8 mouse cellular contexts compared by ENCODE assay signal in genomic region chr11:30885171-30885871, GRCm38 (mm10). TPM values are rescaled to one million over a fixed set of nuclear protein-coding genes. Genes with fewer than 3 reads are reported as not detected.
DNase-seq lines count a peak whose midpoint lies in the region; ATAC-seq and TF ChIP-seq lines count a peak whose summit lies in the region.

Gpr75 (plus strand) TSS chr11:30885358.
Asb3 (plus strand) TSS chr11:30885416.

- H3K27ac ChIP-seq in hindbrain, embryonic 10.5 days, result peak within 1 kb of the TSS; percentile 78

- 3% methylated on average over 41 of the region's 41 CpGs for WGBS in hindbrain, embryonic 10.5 days
- WGBS in lung, adult 2 months, result 6% methylated on average over 41 of the region's 41 CpGs

- peaks cover 10% of the 10 kb centered on the region for H3K36me3 ChIP-seq in hindbrain, embryonic 10.5 days

- H3K9me3 ChIP-seq in hindbrain, embryonic 10.5 days, result no peaks in the 10 kb centered on the region

- no peak for TF ChIP-seq POLR2A in lung, adult 2 months (IDR thresholded peaks at IDR 0.05; ENCODE audit: borderline replicate concordance, extremely low read depth, low read depth, low read length)

- H3K27me3 ChIP-seq in hindbrain, embryonic 10.5 days (ENCODE audit: insufficient read depth, poor library complexity, severe bottlenecking), result no peaks in the 10 kb centered on the region; the same call in 1 of the 2 replicates

- TF ChIP-seq CTCF in lung, adult 2 months (IDR thresholded peaks at IDR 0.05; ENCODE audit: insufficient read depth, low read length), result no peak

- DNase-seq in adrenal gland, adult 18-20 months (ENCODE audit: low spot score in 2 of 2), result peak; percentile 69 to 73
- peak; percentile 54 to 57 for DNase-seq in frontal cortex, postnatal 25 days (ENCODE audit: low spot score in 2 of 2)
- DNase-seq in hindbrain, embryonic 10.5 days (ENCODE audit: low spot score), result peak; percentile 59
- peak; percentile 69 for DNase-seq in layer of hippocampus, adult 9-11 months
- DNase-seq in lung, adult 2 months, result peak; percentile 40
- peak; percentile 62 for DNase-seq in ovary, adult 18-20 months (ENCODE audit: low spot score)
- DNase-seq in yolk sac, embryonic 10.5 days (ENCODE audit: low spot score), result peak; percentile 30

- peaks cover 10% of the 10 kb centered on the region for H3K4me1 ChIP-seq in hindbrain, embryonic 10.5 days (replicated peaks)
- no peaks in the 10 kb centered on the region; the same call in 1 of the 2 replicates for H3K4me1 ChIP-seq in lung, adult 2 months (ENCODE audit: control insufficient read depth, insufficient read depth, low read length)

- ATAC-seq in common myeloid progenitor, adult 5-6 weeks (replicated peaks; ENCODE audit: low read depth, poor library complexity, severe bottlenecking), result peak; percentile 79

- H3K4me3 ChIP-seq in hindbrain, embryonic 10.5 days, result peak within 1 kb of the TSS; percentile 60
- peak within 1 kb of the TSS; percentile 34 for H3K4me3 ChIP-seq in lung, adult 2 months (replicated peaks; ENCODE audit: extremely low read depth, low read depth, low read length)

RNA-seq across cellular contexts. Expression of gene Gpr75, which starts in this region (rescaled TPM):
- 1 to 10 TPM; 1.2 to 2.1 TPM for total RNA-seq in adrenal gland, adult 18-20 months (2021)
- not detected in 2 replicates for total RNA-seq in common myeloid progenitor, adult 5-6 weeks (2017)
- 0.75 and 0.76 TPM in 2 replicates for polyA plus RNA-seq in hindbrain, embryonic 10.5 days (2016; fragmentation: Nextera tagmentation; extraction: Ambion mirVana)
- polyA plus RNA-seq in lung, adult 2 months (2012; rRNA removed), result 0.05 and 0.07 TPM in 2 replicates

RNA-seq across cellular contexts. Expression of gene Asb3, which starts in this region (rescaled TPM):
- total RNA-seq in adrenal gland, adult 18-20 months (2021), result 10 to 100 TPM; 10.6 to 11.2 TPM
- total RNA-seq in common myeloid progenitor, adult 5-6 weeks (2017), result 12.9 and 17.5 TPM in 2 replicates
- 24.3 and 29.3 TPM in 2 replicates for polyA plus RNA-seq in hindbrain, embryonic 10.5 days (2016; fragmentation: Nextera tagmentation; extraction: Ambion mirVana)
- polyA plus RNA-seq in lung, adult 2 months (2012; rRNA removed), result 1.5 and 2.7 TPM in 2 replicates

Comparison
In these comparisons a context has a peak if more than half of its experiments do, and no peak if none do; other contexts are left out.
1. Peak in every context shown above with its lines: DNase-seq, ATAC-seq, H3K4me3 ChIP-seq and H3K27ac ChIP-seq.